Mouse (Mus musculus): ENCODE measurements around the gene Kctd19.

Gene Kctd19

DNA sequence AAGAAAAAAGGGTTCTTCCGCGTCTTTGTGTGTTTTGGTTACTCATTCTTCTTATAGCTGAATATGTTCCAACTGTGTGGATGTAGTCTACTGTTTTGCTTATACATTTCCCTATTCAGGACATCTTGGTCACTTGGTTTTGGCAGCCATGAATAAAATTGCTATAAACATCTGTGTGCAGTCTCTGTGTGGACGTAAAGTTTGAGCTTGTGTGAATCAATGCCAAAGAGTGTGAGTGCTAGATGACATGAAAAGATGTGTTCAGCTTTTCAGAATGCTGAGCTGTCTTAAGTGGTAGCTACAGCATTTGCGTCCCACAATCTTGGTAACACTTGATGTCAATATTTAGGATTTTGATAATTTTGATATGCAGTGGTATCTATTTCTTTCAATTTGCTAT lies 6.5 kb upstream of the Kctd19 start:
- DNase-seq, result no peak

DNA sequence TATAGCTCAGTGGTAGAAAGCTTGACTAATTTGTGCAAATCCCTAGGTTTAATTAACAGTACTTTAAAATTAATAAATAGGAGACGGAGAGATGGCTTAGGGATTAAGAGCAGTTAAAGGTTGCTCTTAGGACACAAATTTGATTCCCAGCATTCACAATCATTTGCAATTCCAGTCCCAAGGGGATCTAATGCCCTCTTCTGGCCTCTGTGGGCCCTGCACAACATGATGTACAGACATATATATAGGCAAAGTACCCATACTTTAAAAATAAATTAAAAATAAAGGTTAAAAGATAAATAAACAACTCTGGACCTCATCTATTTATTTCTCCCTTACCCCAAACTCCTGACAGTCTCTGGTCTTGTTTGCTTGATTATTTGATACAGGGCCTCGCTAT lies 5.7 kb upstream of the Kctd19 start:
- peak in 1 of 2 experiments; percentile 11 for DNase-seq

DNA sequence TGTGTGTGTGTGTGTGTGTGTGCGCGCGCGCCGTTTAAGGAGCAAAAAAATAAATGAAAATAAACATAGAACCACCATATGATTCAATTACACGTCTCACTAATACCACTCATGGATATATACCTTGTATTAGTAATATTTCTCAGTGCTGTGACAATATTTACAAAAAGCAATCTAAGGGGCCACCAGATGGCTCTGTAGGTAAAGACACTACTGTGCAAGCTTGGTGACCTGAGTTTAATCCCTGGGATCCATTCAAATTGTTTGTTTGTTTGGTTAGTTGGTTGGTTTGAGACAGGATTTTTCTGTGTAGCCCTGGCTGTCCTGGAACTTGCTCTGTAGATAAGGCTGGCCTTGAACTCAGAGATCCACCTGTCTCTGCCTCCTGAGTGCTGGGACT lies 3.4 kb downstream of the Kctd19 start:
- no peak for DNase-seq

DNA sequence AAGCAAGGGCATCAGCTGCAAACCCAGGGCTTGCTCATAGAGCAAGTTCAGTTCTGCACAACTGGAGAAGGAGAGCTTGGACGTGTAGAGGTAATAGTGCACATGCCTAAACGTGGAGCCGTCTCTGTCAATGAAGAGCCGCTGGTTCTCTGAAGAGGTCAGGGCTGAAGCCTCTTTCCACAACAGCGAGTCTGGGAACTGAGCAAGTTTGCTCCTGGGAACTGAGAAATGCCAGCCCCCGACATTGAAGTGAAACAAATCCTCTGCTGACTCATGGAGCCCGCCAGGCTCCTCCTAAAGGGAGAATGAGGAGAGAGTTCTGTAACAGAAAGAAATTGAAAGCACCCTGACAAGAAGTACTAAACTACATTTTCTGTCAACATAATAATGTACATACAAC lies 5.0 kb downstream of the Kctd19 start:
- DNase-seq, result no peak

DNA sequence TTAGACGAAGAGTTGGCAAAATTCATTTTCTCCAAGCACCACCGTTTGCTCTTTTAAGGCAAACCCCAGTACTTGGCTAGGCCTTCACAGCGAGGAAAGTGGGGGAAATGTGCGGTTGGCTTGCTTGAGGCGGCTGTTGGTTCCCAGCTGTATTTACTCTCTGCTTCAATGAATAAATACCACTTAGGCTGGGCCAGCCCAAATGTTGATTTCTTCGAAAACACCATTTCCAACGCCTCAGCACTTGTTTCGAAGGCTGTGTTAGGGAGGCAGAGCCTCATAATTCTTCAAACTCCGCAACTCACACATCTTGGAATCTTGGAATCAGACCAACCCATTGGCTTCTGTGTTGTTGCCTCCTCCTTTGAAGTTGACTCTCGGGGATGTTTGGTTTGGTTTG lies 6.9 kb downstream of the Kctd19 start:
- no peak for DNase-seq

DNA sequence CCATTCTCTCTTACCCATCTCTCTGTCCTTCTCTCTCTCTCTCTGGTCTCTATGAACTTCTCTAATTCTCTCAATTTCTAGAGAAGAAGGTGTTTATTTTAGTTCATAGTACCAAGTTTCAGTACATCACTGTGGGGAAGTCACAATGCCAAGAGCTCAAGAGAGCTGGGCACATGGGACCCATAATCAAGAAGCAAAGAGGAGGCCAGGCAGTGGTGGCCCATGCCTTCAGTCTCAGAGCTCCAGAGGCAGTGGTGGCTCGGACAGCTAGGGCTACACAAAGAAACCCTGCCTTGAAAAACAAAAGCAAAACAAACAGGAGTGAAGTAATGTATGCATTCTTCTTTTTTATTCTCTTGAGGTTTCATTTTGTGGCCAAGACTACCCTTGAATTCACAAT lies 8.8 kb downstream of the Kctd19 start:
- DNase-seq, result no peak

DNA sequence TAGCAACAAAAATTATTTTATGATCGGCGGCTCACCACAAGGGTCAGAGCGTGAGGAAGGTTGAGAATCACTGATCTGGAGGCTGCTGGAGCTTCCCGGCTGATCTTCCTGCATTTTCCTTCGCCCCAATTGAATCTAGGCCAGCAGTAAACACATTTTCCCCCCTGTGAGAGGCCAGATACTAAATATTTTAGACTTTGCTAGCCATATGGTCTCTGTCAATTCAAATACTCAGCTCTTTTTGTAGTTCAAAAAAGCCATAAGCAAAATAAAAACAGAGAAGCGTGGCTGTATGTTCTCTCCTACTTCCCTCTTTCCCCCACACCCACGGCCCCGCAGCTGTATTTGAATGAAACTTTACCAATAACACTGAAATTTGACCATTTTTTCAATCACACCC lies 9.8 kb downstream of the Kctd19 start:
- no peak for DNase-seq

DNA sequence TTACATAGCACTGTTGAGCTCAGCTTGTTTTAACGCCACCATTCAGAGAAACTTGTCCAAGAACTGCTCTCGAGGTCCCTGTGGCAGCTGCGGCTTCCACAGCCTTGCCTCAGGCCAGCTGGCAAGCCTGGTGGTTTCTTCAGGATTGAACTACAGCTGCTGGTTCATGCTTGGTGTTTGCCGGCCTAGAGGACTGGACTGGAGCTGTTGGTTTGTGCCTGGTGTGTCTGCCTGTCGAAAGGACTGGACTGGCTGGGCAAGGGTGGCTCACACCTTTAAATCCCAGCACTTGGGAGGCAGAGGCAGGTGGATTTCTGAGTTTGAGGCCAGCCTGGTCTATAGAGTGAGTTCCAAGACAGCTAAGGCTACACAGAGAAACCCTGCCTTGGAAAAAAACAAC lies 13.3 kb downstream of the Kctd19 start:
- no peak for DNase-seq

DNA sequence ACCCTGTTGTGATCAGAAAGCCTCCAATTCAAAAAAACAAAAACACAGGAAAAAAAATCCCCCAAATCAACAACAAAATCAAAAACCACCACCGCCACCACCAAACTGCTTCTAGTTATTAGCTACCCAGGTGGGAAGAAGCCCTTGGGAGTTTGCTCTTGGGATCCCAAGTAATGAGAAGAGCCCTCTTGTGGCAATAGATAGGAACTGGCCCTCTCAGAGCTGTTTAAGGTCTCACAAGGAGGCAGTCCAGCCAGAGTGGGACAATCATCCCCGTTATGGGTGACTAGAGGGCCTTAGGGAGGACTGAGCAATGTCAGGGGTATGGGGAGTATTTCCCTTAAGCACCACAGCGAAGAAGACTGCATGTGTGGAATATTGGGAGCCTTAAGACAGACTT lies 15.6 kb downstream of the Kctd19 start:
- peak; percentile 68 to 76 for DNase-seq

DNA sequence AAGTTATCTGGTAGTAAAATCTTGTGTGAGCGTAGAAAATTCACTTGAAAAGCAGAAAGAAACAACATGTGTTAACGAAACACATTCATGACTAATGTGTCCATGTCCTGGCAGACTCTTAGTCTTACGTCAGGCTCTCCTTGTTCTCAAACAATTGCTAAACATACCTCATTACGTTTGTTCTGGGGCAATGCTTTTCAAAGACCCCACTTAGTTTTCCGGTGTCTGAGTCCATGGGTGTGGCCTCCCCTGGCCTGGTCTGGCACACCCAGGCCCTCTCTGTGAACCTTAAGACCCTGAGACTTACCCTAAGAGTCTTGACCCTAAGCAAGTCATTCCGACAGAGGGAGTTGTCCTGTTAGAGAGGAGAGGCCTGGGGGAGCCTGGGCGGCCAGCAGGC lies 19.4 kb downstream of the Kctd19 start:
- no peak for DNase-seq

DNA sequence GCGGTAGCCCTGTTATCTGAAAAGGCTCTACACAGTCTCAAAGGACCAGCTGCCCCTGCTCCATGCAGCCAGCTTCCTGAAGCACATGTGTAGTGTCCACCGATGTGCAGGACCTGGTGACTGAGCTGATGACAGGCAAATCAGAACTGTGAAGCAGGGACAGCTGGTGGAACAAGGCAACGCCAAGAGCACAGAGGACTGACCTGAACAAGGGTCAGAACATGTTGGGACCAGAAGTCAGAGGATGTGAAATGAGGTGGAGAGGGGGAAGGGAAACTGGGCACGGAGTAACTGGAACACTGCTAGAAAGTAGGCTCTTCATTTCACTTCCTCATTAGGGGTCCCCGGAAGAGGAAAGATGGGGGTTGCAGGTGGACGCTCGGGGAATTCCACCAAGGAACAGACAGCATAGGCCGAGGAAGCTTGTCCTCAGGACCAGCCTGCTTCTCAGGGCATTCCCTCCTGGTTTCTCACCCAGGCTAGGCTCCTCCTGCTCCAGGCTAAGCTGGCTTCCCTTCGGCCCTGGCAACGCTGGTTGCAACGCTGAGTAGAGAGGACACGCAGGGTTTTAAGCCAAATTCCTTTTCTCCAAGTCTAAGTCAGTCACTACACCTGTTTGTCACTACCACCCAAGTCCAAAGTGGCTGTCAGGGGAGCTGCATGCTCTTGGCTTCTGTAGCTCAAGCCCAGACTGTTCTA lies 20.1 kb downstream of the Kctd19 start:
- no peak for DNase-seq

DNA sequence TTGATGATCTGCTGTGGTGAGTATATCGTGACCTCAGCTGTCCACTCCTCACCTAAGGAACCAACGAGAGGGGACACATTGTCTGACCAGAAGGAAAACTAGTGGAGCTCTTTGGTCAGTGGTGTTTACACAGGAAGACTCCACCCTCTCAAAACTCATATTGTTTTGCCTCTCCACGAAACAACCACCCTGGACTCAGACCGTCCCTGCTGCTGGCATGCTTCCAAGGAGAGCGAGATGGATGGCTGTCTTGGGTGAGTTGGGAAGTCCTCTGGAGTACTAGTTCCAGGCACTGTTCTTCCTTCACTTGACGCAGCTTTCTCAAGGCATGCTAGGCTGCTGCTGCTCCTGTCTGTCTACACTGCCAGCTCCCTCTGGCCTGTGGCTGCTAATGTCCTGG lies 24.2 kb downstream of the Kctd19 start:
- DNase-seq, result peak in 1 of 2 experiments; percentile 32

DNA sequence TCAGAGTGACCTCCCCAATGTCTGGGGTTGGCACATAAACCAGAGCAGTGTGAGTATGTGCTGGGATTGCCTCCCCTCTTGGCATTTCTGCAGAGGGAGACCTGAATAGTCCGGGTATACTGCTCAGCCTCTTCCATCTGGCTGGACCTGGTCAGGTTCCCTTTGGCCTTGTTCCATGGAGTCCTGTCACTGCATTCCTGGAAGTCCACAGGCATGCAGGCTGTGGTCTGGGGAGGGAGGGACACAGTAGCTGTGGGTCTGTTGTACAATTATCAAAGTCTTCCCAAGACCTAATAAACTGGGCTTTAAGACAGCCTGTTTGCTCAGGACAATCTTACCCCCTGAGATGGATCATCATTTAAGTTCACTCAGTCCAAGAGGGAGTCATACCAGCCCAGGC lies 26.2 kb downstream of the Kctd19 start:
- DNase-seq, result peak; percentile 67 to 75

DNA sequence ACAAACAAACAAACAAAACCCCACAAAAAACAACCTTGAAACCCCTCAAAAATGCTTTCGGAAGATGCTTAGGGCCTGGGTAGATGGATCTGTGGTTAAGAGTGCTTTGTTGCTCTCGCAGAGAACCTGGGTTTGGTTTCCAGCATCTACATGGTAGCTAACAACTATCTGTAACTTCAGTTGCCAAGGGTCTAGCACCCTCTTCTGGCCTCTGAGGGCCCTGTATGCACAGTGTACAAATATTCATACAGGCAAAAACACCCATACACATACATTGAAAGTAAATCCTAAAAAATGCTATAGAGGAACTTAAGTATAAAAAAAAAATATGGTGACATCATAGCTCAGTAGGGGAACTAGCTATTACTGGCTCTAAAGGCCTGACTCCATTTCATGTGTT lies 29.2 kb downstream of the Kctd19 start:
- no peak for DNase-seq

DNA sequence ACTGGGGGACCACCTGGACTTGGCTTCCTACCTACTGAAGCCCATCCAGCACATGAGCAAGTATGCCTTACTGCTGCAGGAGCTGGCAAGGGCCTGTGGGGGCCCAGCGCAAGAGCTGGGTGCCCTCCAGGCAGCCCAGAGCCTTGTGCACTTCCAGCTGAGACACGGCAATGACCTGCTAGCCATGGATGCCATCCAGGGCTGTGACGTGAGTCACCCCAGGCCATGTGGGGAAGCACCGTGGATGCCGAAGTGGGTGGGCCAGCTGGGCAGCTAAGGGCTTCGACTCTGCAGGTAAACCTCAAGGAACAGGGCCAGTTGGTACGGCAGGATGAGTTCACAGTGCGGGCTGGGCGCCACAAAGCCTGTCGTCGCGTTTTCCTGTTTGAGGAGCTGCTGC lies 33.0 kb downstream of the Kctd19 start:
- DNase-seq, result no peak

DNA sequence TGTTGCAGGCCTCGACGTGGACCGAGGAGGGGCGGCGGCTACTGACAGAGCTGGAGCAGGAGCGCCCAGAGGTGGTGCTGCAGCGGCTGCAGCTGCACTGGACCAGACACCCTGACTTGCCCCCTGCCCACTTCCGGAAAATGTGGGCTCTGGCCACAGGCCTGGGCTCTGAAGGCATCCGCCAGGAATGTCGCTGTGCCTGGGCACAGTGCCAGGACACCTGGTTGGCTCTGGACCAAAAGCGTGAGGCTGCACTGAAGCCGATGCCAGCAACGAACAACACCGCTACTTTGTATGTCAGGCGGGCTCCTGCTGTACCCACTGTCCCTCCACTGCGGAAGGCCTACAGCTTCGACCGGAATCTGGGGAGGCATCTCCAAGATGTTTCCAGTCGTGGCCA lies 34.6 kb downstream of the Kctd19 start:
- DNase-seq, result peak; percentile 84 to 86

DNA sequence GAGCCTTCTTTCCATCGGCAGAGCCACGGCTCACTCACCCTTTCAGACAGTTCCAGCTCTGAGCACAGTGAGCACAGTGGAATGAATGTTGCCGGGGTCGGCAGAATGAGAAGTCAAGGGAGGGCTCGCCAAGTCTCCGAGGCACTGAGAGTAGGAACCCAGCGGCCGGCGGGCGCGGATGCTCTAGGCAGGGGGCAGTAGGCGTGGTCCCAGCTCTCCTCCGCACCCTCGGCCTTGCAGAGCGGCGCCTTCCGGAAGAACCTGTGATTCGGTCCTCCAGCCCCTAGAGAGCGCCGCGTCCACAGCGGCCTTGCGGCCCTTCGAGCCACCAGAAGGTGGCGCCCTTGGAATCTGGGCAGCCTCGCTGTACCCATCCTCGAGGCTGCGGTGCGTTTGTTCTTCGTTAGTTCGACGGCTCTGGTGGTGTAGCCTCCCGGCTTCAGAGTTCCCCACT lies 38.8 kb downstream of the Kctd19 start:
- DNase-seq, result no peak

DNA sequence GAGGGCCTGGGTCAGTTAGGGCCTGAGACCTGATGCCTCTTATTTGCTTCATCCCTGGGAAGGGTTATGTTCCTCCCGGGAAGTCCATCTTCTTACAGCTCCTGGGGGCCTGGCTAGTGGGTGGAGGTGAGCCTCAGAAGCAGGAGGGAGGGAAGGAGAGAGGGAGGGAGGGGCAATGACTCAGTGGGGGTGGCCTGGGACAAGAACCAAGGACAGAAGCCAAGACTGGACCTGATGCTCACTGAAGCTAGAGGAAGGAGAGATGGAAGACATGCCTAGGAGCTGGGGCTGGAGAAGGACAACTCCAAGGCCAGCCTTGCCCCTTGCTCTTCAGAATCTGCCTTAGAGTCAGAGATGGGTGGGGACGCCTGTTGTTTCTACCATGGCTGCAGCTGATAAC lies 40.3 kb downstream of the Kctd19 start, which contains the start of gene Plekhg4:
Gene Plekhg4 (plus strand): TSS at position 243 of the 400 bp plus-strand sequence.
- no peak for DNase-seq

DNA sequence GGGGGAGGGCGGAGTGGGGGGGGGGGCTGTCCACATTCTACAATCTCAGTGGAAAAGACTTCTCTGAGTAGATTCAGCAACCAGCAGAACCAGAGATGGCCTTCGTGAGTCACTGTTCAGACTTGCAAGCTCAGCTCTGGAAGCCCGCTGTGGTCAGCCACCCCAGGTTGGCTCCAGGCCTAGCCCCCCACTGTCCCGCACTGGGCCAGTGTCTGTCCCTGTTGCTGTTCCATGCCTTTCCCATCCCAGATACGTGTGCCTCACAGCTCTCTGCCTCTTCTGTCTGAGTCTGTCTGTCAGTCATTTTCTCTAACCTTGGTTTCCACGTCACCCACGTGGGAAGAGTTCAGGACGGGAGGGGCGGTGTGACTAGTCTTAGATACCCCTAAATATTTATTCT lies 40.8 kb downstream of the Kctd19 start:
- no peak for DNase-seq

DNA sequence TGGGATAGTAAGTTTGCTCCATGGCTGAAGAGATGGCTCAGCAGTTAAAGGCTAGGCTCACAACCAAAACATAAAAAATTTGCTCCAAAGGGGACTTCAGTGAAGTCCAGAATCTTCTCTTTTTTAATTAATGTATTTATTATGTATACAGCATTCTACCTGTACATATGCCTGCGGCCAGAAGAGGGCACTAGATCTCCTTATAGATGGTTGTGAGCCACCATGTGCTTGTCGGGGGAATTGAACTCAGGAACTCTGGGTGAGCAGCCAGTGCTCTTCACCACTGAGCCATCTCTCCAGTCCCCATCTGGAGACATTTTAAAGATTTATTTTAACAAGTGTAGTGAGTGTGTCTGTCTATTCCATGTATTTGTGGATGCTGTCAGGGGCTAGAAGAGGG lies 46.2 kb downstream of the Kctd19 start:
- peak in 1 of 2 experiments; percentile 49 for DNase-seq

DNA sequence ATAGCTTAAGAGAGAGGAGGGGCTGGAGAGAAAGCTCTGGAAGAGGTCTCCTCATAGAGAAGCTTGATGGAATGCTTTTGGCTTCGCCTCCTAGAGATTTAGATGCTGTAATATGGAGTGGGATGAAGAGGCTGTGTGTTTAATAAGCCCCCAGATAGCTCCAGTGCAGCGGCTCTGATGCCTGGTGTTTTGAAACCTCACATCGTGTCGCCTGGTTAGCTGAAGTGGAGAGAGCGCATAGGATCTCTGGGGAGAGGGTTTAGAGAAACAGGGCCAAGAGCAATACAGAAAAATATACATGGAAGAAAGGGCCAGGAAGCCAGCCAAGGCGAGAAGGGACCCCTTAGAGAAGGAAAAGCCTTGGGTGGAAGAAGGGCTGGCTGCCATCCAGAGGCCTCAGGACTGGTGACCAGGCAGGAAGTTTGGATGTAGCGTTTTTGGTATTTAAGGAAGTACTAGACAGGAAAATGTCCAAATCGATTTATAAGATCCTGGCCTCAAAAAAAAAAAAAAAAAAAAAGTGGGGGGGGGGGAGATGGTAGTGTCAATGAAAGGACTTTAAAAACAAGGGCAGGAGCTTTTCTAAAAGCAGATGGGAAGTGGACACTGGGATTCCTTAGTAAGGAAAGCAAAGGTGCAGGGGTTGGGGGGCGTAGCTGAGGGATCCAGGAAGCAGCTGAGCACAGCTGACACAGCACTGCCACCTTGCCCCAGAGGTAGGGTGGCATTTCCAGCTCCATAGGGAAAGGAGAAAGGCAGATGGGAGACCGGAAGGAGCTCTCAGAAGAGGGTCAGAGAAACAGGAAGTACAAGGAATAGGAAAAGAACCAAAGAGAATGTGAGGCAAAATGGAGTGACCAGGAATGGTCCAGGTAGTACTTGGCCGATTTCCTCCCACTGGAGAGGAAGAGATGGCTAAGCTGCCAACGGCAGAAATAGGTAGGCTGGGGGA lies 51.3 kb downstream of the Kctd19 start:
- DNase-seq, result peak; percentile 75 to 84

DNA sequence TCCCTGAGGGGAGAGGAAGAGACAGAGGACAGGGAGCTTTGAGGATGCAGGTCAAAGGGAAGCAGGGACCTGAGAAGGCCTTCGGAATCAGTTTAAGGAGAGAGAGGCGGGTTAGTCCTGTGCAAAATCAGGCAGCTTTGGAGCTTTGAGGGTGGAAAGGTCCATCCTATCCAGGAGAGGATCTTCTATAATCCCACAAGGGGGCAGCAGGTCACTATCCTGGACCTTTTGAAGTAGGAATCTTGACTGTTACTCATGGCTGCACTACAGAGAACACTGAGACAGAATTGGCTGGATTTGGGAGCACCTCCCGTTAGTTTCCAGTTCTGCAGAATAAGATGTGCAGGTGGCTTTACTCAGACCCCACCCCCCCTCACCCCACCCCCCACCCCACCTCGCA lies 53.7 kb downstream of the Kctd19 start:
- no peak for DNase-seq

DNA sequence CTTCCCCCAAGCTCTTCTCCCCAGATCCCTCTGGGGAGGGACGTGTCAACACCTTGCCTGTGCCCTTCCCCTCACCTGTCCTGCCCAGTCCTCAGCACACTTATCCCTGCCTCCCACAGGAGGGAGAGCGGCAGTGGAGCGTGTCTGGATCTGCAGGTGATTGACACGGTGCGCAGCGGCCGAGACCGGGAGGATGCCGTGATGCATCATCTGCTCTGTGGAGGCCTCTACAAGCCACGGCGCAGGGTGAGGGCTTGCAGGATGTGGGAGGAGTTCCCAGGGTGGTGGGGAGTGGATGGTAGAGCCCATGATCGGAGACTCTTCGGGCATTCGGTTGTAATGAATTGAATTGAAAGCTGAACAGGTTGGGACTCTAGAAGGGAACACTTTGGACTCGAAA lies 54.1 kb downstream of the Kctd19 start:
- no peak for DNase-seq

DNA sequence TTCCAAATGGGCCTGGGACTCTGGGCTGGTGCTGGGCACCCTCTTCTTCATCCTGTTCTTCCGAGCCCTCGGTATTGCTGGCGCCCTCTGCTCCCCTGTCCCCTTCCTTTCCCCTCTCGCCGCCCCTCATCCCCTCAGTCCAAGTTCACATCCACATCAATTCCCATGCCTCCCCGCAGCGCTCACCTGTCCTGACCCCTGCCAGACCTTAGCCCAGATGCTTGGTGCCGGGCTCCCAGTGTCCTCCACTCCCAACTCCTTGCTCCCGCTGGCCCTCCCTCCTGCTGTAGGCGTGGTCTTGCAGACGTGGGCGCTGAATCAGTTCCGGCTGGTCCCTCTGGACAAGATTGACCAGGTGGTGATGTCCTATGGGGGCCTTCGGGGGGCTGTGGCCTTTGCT lies 56.6 kb downstream of the Kctd19 start:
- no peak for DNase-seq

All from kidney, postnatal 25 days (tissue).